Mouse (Mus musculus): ENCODE measurements around the gene Zfp536.

DNA sequence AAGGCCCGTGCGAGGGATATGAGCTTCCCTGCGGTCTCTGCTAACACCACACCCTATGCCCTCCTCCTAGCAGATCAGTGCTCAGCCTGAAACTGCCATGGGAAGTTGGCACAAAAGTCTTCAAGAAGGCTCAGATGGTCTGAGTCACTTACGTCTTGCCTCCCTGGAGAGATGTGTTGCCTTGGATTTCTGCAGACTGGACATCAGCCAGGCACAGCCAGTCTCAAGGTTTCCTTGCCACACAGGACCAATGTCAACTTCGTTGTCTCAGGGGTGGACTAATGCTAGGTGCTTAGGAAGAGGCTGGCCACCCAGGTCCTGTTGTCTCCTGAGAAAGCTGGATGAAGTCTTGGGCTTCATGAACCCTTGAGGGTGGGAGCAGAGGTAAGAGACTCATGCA is 14.6 kb downstream of the Zfp536 start:
- TF ChIP-seq POLR2AphosphoS2 (IDR thresholded peaks at IDR 0.05; ENCODE audit: low read depth, low read length): no peak
- TF ChIP-seq CTCF (conservative IDR thresholded peaks at IDR 0.05 in 1 of 2, IDR thresholded peaks at IDR 0.05 in 1 of 2; ENCODE audit: low read depth in 2 of 2, low read length in 2 of 2): no peak
- no peak for TF ChIP-seq USF1 (IDR thresholded peaks at IDR 0.05; ENCODE audit: low read depth, low read length)
- TF ChIP-seq POLR2A (IDR thresholded peaks at IDR 0.05; ENCODE audit: low read depth, low read length): no peak

Measured in CH12.LX (cell line).